In genomic region chr2:3669646-3670045, GRCm38 (mm10) we compare ENCODE assay signal across 29 mouse cellular contexts.
DNase-seq lines count a peak whose midpoint lies in the region; ATAC-seq and TF ChIP-seq lines count a peak whose summit lies in the region.
"Had no signal": no experiment of that assay in that cellular context is flagged by ENCODE, and none has a peak within 500 bp of the region (broad histone marks: within the 10 kb centered on the region; RNA-seq: fewer than 3 reads in every experiment).

No protein-coding gene starts in this region.

- no peak for ATAC-seq in stomach, postnatal 0 days (ENCODE audit: low FRiP score, low TSS enrichment)
- ATAC-seq in lung, postnatal 0 days: no peak
- ATAC-seq: CD4-positive, CD25-positive, alpha-beta regulatory T cell, adult 4 months; forebrain, embryonic 14.5 days; forebrain, embryonic 16.5 days; Patski had no signal

- peak overlapping the region; percentile 70 for H3K27ac ChIP-seq in bone marrow macrophage, adult 2 months (ENCODE audit: insufficient read depth, low read depth, low read length)
- H3K27ac ChIP-seq in stomach, postnatal 0 days (replicated peaks): no peak overlapping the region
- H3K27ac ChIP-seq in lung, postnatal 0 days (ENCODE audit: low read length): no peak overlapping the region
- H3K27ac ChIP-seq: embryonic facial prominence, embryonic 13.5 days; embryonic facial prominence, embryonic 15.5 days; forebrain, embryonic 10.5 days; forebrain, embryonic 12.5 days had no signal

- no peaks in the 10 kb centered on the region for H3K9me3 ChIP-seq in stomach, postnatal 0 days (ENCODE audit: control insufficient read depth, low read length)
- H3K9me3 ChIP-seq in lung, postnatal 0 days (ENCODE audit: low read length): no peaks in the 10 kb centered on the region
- H3K9me3 ChIP-seq: embryonic facial prominence, embryonic 13.5 days; embryonic facial prominence, embryonic 15.5 days; forebrain, embryonic 10.5 days; forebrain, embryonic 12.5 days; G1E had no signal

- H3K9ac ChIP-seq in stomach, postnatal 0 days (ENCODE audit: low read length): no peak overlapping the region
- H3K9ac ChIP-seq in lung, postnatal 0 days (replicated peaks; ENCODE audit: low read depth): no peak overlapping the region
- H3K9ac ChIP-seq: embryonic facial prominence, embryonic 13.5 days; embryonic facial prominence, embryonic 15.5 days; forebrain, embryonic 12.5 days had no signal

- no peak overlapping the region for H3K4me3 ChIP-seq in bone marrow macrophage, adult 2 months (ENCODE audit: insufficient read depth, low read length)
- no peak overlapping the region for H3K4me3 ChIP-seq in stomach, postnatal 0 days (ENCODE audit: low read depth, low read length)
- H3K4me3 ChIP-seq in lung, postnatal 0 days (ENCODE audit: low read depth, low read length): no peak overlapping the region
- H3K4me3 ChIP-seq: embryonic facial prominence, embryonic 13.5 days; embryonic facial prominence, embryonic 15.5 days; erythroblast, embryonic 14.5 days; forebrain, embryonic 10.5 days; forebrain, embryonic 12.5 days had no signal

- peak; percentile 55 for DNase-seq in ES-CJ7 (ENCODE audit: low read depth, low spot score)
- DNase-seq in R1 (ENCODE audit: low read depth, low spot score): peak; percentile 17
- peak; percentile 79 for DNase-seq in ZHBTc4 (ENCODE audit: low read depth, low spot score)
- no peak for DNase-seq in stomach, postnatal 0 days (ENCODE audit: low spot score)
- no peak for DNase-seq in adrenal gland, postnatal 10 days
- DNase-seq in lung, postnatal 0 days (ENCODE audit: low spot score): no peak
- no peak for DNase-seq in left cerebral cortex, postnatal 4 days
- DNase-seq: adrenal gland, adult 2 months; adrenal gland, postnatal 25 days; B cell, adult 2 months; cerebellum, adult 11 months; cerebellum, adult 18-20 months; cerebellum, adult 8-10 months; cerebellum, adult 9-11 months; cerebellum, postnatal 14 days; cerebellum, postnatal 36 days; embryo, embryonic 11 days had no signal

- TF ChIP-seq POLR2A in bone marrow macrophage, adult 2 months (IDR thresholded peaks at IDR 0.05; ENCODE audit: borderline replicate concordance, low read depth, low read length): no peak

- H3K36me3 ChIP-seq in stomach, postnatal 0 days (ENCODE audit: control insufficient read depth, insufficient read depth, low read length): no peaks in the 10 kb centered on the region
- no peaks in the 10 kb centered on the region for H3K36me3 ChIP-seq in lung, postnatal 0 days (ENCODE audit: insufficient read depth, low read length)
- H3K36me3 ChIP-seq: embryonic facial prominence, embryonic 13.5 days; embryonic facial prominence, embryonic 15.5 days; forebrain, embryonic 10.5 days; forebrain, embryonic 12.5 days; G1E had no signal

- no peak overlapping the region for H3K4me2 ChIP-seq in stomach, postnatal 0 days (replicated peaks; ENCODE audit: low read depth)
- H3K4me2 ChIP-seq in lung, postnatal 0 days (replicated peaks; ENCODE audit: low read depth, low read length): no peak overlapping the region
- H3K4me2 ChIP-seq: embryonic facial prominence, embryonic 13.5 days; embryonic facial prominence, embryonic 15.5 days; forebrain, embryonic 12.5 days had no signal

- peaks cover 21% of the 10 kb centered on the region for H3K4me1 ChIP-seq in bone marrow macrophage, adult 2 months (ENCODE audit: control insufficient read depth, insufficient read depth, low read length)
- H3K4me1 ChIP-seq in stomach, postnatal 0 days (replicated peaks; ENCODE audit: control insufficient read depth, insufficient read depth): no peaks in the 10 kb centered on the region
- H3K4me1 ChIP-seq in lung, postnatal 0 days (ENCODE audit: insufficient read depth, low read depth, low read length): no peaks in the 10 kb centered on the region
- H3K4me1 ChIP-seq: embryonic facial prominence, embryonic 13.5 days; embryonic facial prominence, embryonic 15.5 days; forebrain, embryonic 12.5 days had no signal

- no peaks in the 10 kb centered on the region for H3K27me3 ChIP-seq in stomach, postnatal 0 days (ENCODE audit: control insufficient read depth, insufficient read depth, low read length)
- no peaks in the 10 kb centered on the region for H3K27me3 ChIP-seq in lung, postnatal 0 days (replicated peaks; ENCODE audit: insufficient read depth, low read length)
- H3K27me3 ChIP-seq: CH12.LX; embryonic facial prominence, embryonic 13.5 days; embryonic facial prominence, embryonic 15.5 days; forebrain, embryonic 12.5 days; Patski had no signal

- intact Hi-C loops in left cerebral cortex, postnatal 4 days (cut with DNase I): no loop called here

- no peak for TF ChIP-seq CTCF in bone marrow macrophage, adult 2 months (IDR thresholded peaks at IDR 0.05; ENCODE audit: low read depth, low read length)
- no peak for TF ChIP-seq CTCF in stomach, postnatal 0 days (IDR thresholded peaks at IDR 0.05; ENCODE audit: low read depth)
- no peak for TF ChIP-seq CTCF in lung, postnatal 0 days (IDR thresholded peaks at IDR 0.05)

- no peak for TF ChIP-seq EP300 in stomach, postnatal 0 days (optimal IDR thresholded peaks at IDR 0.05)
- no peak for TF ChIP-seq EP300 in lung, postnatal 0 days (IDR thresholded peaks at IDR 0.05)

- WGBS in stomach, postnatal 0 days: 62% methylated on average over 2 of the region's 2 CpGs
- 57% methylated on average over 2 of the region's 2 CpGs for WGBS in lung, postnatal 0 days

Comparison
In these comparisons a context has a peak if more than half of its experiments do, and no peak if none do; other contexts are left out.
1. DNase-seq: peak in ES-CJ7 (single experiment), R1 (single experiment) and ZHBTc4 (single experiment); none in stomach, postnatal 0 days (single experiment), adrenal gland, postnatal 10 days (single experiment), lung, postnatal 0 days (single experiment) and left cerebral cortex, postnatal 4 days (single experiment).